Mouse (Mus musculus) heart, adult 2 months (tissue): ENCODE results near the gene Cnot6. TPM values are rescaled to one million over a fixed set of nuclear protein-coding genes. Genes with fewer than 3 reads are reported as not detected.
A peak's percentile ranks its signal among the peaks of the same experiment; 100 is the strongest.

Experiments
- DNase-seq, 2 experiments: peaks; one replicate each; pipeline ENCODE4 v3.0.0; 2021
- H3K27ac ChIP-seq: fragments of 200-600 bp; 2 replicates; pipeline ENCODE4 v1.8.1; 2022
- H3K27me3 ChIP-seq: fragments of 200-500 bp; 2 replicates; pipeline ENCODE4 v1.6.1; 2012; ENCODE audit warnings: mild to moderate bottlenecking, low read length, inconsistent platforms, mixed read lengths; ENCODE audit not compliant: control insufficient read depth, insufficient read depth
- H3K36me3 ChIP-seq: fragments of 200-500 bp; 2 replicates; pipeline ENCODE4 v1.6.1; 2012; ENCODE audit warnings: low read length, inconsistent platforms; ENCODE audit not compliant: control insufficient read depth, insufficient read depth
- H3K4me1 ChIP-seq: fragments of 200-500 bp; 2 replicates; pipeline ENCODE4 v1.6.1; 2011; ENCODE audit warnings: low read length; ENCODE audit not compliant: control insufficient read depth, insufficient read depth
- H3K4me3 ChIP-seq: fragments of 200-600 bp; 2 replicates; pipeline ENCODE4 v1.8.1; 2022
- H3K79me2 ChIP-seq: fragments of 200-500 bp; replicated peaks from 2 replicates; pipeline ENCODE4 v1.6.1; 2012; ENCODE audit warnings: mild to moderate bottlenecking, inconsistent platforms, low read length, moderate library complexity, mixed read lengths; ENCODE audit not compliant: control insufficient read depth, insufficient read depth
- H3K9ac ChIP-seq: fragments of 200-500 bp; 2 replicates; pipeline ENCODE4 v1.6.1; 2012; ENCODE audit warnings: low read depth, mild to moderate bottlenecking, control low read depth, inconsistent platforms, low read length, mixed read lengths
- CTCF ChIP-seq: fragments of 200-600 bp; IDR thresholded peaks from 2 replicates; pipeline ENCODE4 v1.8.1; 2022; ENCODE audit warnings: antibody characterized with exemption, mild to moderate bottlenecking, moderate library complexity
- EP300 ChIP-seq: fragments of 200-500 bp; IDR thresholded peaks from 2 replicates; pipeline ENCODE4 v1.6.1; 2011; ENCODE audit warnings: low read depth, low read length, control low read depth; ENCODE audit not compliant: insufficient read depth
- POLR2A ChIP-seq: fragments of 200-500 bp; IDR thresholded peaks from 2 replicates; pipeline ENCODE4 v1.6.1; 2011; ENCODE audit warnings: mild to moderate bottlenecking, low read depth, low read length, control low read depth; ENCODE audit not compliant: insufficient read depth
- WGBS: fragments of 180-500 bp; shearing (Covaris S2); methylation state at CpG from one replicate; pipeline ENCODE4 v1.1.7; 2018; 5-methylcytosine and 5-hydroxymethylcytosine counted together
- intact Hi-C: fragments of 180-260 bp; cut with DNase I; formaldehyde crosslinking; loops from one replicate; pipeline ENCODE4 v1.15.1; 2025
- polyA plus RNA-seq: library from polyadenylated mRNA; depleted of rRNA; stranded (reverse); fragments of >200 nt; gene quantifications from 2 replicates; pipeline ENCODE4 v1.2.3, GENCODE M21; 2012
- total RNA-seq, 2 experiments: library from RNA; stranded (reverse); gene quantifications; 2 replicates each; pipeline ENCODE4 v1.2.3; 2021

Gene Cnot6
- total and polyA plus RNA-seq, 3 experiments = 6.3 to 23.4 (median 19.3) TPM

GRCm38 (mm10) chr11:49658791-49659469, 53.6 kb downstream of the Cnot6 start:
- Histone ChIP-seq H3K4me3 (no peak overlapping the region), H3K9ac (no peak overlapping the region), H3K27me3 (no peaks in the 10 kb centered on the region), H3K79me2 (no peaks in the 10 kb centered on the region), H3K27ac (peak overlapping the region; percentile 81), H3K36me3 (no peaks in the 10 kb centered on the region), H3K4me1 (peaks cover 13% of the 10 kb centered on the region)
- peak in 1 of 2 experiments; percentile 35 for DNase-seq
- 25% methylated on average over 10 of the region's 10 CpGs for WGBS
- intact Hi-C loops = no loop called here
- TF ChIP-seq POLR2A (no peak), EP300 (0 out of 2 replicates have a peak, but pooled peaks have one; percentile 8)

GRCm38 (mm10) chr11:49658065-49658464, 54.5 kb downstream of the Cnot6 start:
- no peak overlapping the region for H3K4me3 ChIP-seq
- no peaks in the 10 kb centered on the region for H3K36me3 ChIP-seq
- no peaks in the 10 kb centered on the region for H3K27me3 ChIP-seq
- no peaks in the 10 kb centered on the region for H3K79me2 ChIP-seq
- H3K27ac ChIP-seq = peak overlapping the region; percentile 38; the same call in 1 of the 2 replicates
- TF ChIP-seq POLR2A (no peak), EP300 (0 out of 2 replicates have a peak, but pooled peaks have one; percentile 5)
- intact Hi-C loops = no loop called here
- no peak overlapping the region for H3K9ac ChIP-seq
- WGBS = 42% methylated on average over 4 of the region's 4 CpGs
- peak in 1 of 2 experiments; percentile 36 for DNase-seq
- H3K4me1 ChIP-seq = peaks cover 13% of the 10 kb centered on the region

GRCm38 (mm10) chr11:49655501-49655900, 57.0 kb downstream of the Cnot6 start:
- Histone ChIP-seq H3K27ac (no peak overlapping the region), H3K9ac (no peak overlapping the region), H3K27me3 (no peaks in the 10 kb centered on the region), H3K36me3 (no peaks in the 10 kb centered on the region), H3K79me2 (no peaks in the 10 kb centered on the region), H3K4me1 (peaks cover 14% of the 10 kb centered on the region), H3K4me3 (no peak overlapping the region)
- intact Hi-C loops = no loop called here
- DNase-seq = no peak
- TF ChIP-seq CTCF (no peak), POLR2A (no peak), EP300 (no peak)

GRCm38 (mm10) chr11:49654651-49655050, 57.9 kb downstream of the Cnot6 start:
- no peak for DNase-seq
- Histone ChIP-seq H3K4me1 (peaks cover 14% of the 10 kb centered on the region), H3K27me3 (no peaks in the 10 kb centered on the region), H3K9ac (no peak overlapping the region), H3K79me2 (no peaks in the 10 kb centered on the region), H3K4me3 (no peak overlapping the region), H3K27ac (no peak overlapping the region), H3K36me3 (no peaks in the 10 kb centered on the region)
- WGBS = 94% methylated on average over 5 of the region's 5 CpGs
- TF ChIP-seq POLR2A (no peak), CTCF (no peak), EP300 (no peak)
- intact Hi-C loops = no loop called here

- Histone ChIP-seq H3K4me1 (peaks cover 2% of the 10 kb centered on the region), H3K4me3 (peak overlapping the region; percentile 32; the same call in 1 of the 2 replicates), H3K27ac (no peak overlapping the region), H3K36me3 (no peaks in the 10 kb centered on the region), H3K9ac (no peak overlapping the region), H3K79me2 (no peaks in the 10 kb centered on the region), H3K27me3 (no peaks in the 10 kb centered on the region)
- intact Hi-C loops = loop anchor here (2.0 kb wide), 3 partner anchors 60 to 194 kb away; partner anchors contain the start of genes Cnot6 and Mapk9
- 20% methylated on average over 11 of the region's 11 CpGs for whole genome bisulfite sequencing
- no peak for DNase-seq
- no peak for TF ChIP-seq POLR2A
- TF ChIP-seq CTCF = no peak
- no peak for TF ChIP-seq EP300
Measured at GRCm38 (mm10) chr11:49653079-49653408, 59.5 kb downstream of the Cnot6 start.

GRCm38 (mm10) chr11:49652401-49653078, 60.0 kb downstream of the Cnot6 start:
- Histone ChIP-seq H3K27ac (no peak overlapping the region), H3K4me1 (peaks cover 1% of the 10 kb centered on the region), H3K4me3 (peak overlapping the region; percentile 32; the same call in 1 of the 2 replicates), H3K79me2 (no peaks in the 10 kb centered on the region), H3K27me3 (no peaks in the 10 kb centered on the region), H3K36me3 (no peaks in the 10 kb centered on the region), H3K9ac (no peak overlapping the region)
- DNase-seq = peak; percentile 78 to 88
- TF ChIP-seq CTCF (peak; percentile 77), EP300 (0 out of 2 replicates have a peak, but pooled peaks have one; percentile 32), POLR2A (no peak)
- WGBS = 19% methylated on average over 19 of the region's 19 CpGs
- intact Hi-C loops = loop anchor here (1.0 to 2.0 kb wide), 4 partner anchors 60 to 217 kb away; partner anchors contain the start of genes Cnot6 and Mapk9
